Mouse (Mus musculus) cerebellum, adult 8-10 months (tissue): Measurements from ENCODE around the gene Noxa1.

Experiments
- DNase-seq: peaks from one replicate; pipeline ENCODE4 v3.0.0; 2022

The Noxa1 gene

DNA sequence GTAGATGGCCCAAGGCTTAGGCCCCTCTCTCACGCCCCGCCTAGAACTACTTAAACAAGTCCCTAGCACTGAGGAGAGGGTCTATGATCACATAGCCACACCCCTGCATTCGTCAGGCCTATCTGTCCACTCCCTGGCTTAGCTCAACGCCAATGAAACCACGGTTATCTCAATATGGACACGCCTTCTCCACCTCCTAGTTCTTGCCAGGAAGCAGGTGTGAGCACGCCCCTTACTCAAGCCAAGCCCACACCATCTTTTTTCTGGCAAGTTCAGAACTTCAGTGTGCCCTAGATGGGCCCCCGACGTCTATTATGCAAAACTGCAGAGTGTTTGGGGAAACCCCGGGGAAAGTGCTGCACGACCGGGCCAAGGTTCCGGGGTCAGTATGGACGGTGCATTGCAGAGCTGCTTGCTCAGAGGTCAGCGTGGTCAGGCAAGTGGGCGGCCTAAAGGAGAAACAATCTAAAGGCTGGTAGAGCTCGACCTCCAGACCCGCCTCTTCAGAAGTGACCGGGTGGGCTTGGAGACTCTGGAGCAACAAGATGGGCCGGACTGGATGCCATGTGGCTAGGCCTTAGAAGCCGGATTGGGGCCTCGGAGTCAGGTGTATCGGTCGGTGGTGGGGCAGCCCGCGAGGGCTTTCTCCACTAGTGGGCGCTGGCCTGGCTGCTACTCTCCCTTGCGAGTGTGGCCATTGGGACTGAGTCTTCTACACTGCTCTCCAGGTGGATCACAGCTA lies at the start of gene Noxa1:
Gene Noxa1 (minus strand): TSS at position 41 of the 742 bp plus-strand sequence.
- DNase-seq = no peak

DNA sequence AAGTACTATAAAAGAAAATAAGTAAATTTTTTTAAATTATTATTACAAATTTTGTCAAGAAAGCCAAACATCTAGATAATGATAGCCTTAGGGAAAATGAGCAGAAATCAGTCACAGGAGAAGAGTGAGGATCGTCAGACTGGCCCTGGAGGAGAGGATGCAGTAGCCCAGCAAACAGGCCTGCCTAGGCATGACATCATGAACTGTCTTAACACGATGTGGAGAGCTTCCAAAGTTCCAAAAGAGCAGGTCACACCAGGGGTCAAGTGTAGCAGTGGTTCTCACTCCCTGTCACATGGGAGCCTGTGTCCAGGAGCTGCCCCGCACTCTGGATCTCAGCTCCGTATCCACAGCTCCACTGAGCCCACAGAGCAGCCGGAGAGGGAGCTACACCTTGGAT lies 47.0 kb upstream of the Noxa1 start:
- DNase-seq = no peak

DNA sequence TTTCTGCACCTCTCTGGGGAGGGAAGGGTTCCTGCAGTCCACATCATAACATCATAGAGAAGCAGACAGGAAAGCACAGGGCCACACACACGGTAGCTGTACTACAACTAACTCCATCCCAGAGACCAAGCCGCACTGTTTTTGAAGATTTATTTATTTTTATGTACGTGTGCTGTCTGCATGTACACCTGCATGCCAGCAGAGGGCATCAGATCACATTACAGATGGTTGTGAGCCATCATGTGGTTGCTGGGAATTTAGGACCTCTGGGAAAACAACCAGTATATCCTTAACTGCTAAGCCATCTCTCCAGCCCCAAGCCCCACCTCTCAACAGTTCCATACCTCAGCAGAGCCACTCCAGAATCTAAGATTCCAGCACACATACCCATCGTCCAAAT lies 46.2 kb upstream of the Noxa1 start:
- no peak for DNase-seq

DNA sequence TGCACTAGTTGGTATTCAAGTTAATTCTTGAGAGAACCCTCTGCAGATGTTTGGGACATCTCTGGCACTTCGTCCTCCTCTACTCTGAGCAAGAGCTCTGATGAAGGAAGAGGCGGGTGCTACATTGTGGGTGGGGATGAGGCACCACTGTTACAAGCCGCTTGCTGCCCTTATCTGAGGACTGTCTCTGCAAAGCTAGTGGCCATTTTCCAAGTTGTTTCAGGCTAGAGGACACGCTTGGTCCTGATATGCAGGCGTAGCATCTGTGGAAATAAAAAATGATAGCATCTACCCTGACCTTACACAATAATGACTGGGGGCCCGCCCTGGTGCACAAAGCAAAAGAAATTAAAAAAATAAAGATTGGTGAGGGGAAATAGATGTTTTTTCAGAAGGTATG lies 42.9 kb upstream of the Noxa1 start:
- no peak for DNase-seq

DNA sequence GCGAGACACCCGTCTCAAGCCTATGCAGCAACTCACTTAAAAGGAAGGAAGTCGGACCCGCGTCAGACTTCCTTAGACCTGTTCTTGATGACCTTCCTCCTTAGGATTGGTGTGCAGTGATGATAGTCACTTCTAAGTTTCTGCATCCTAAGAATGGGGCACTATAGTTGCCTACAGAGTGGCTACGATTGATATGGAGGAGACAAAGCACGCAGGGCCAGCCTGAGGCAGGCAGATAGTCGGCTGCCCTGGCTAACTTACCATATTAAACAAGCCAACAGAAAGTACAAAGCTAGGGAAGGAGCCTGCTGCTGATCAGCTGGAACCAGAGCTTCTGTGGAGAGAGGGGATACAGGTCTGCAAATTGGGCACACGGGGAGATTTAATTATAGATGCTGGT lies 36.7 kb upstream of the Noxa1 start:
- no peak for DNase-seq

DNA sequence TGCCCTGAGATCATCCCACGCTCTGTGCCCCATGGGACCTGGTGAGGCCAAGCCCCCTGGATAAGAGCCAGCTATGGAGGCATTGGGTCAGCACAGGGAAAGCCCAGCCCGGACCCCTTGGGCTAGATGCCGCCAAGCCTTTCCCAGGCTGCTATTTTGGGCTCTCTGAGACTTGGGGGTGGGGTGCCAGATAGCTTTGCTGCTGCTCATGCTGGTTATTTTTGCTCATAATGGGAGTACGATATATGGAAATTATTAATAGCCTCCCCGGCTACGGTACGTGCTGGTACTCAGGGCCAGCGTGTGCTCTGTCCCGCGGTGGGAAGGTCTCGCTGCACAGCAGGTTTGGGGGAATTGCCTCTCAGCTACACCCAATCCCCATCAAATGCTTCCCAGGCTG lies 33.1 kb upstream of the Noxa1 start:
- DNase-seq = no peak

DNA sequence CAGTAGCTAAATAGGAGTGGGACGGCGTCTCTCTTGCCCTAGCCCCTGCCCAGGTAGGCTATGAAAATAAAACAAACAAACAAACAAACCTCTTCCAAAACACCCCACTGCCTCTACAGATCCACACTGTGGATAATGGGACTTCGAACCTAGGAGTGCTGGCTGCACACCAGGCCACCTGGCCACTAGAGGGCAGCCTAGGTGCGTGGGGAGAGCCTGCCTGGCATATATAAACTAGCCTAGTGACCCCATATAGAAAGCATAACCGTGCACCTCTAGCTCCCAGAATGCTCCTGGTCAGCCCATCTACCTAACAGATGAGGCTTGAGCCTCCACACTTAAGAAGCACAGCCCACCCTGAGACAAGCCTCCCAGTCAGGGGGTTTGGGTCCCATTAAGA lies 32.3 kb upstream of the Noxa1 start:
- DNase-seq = peak; percentile 19

DNA sequence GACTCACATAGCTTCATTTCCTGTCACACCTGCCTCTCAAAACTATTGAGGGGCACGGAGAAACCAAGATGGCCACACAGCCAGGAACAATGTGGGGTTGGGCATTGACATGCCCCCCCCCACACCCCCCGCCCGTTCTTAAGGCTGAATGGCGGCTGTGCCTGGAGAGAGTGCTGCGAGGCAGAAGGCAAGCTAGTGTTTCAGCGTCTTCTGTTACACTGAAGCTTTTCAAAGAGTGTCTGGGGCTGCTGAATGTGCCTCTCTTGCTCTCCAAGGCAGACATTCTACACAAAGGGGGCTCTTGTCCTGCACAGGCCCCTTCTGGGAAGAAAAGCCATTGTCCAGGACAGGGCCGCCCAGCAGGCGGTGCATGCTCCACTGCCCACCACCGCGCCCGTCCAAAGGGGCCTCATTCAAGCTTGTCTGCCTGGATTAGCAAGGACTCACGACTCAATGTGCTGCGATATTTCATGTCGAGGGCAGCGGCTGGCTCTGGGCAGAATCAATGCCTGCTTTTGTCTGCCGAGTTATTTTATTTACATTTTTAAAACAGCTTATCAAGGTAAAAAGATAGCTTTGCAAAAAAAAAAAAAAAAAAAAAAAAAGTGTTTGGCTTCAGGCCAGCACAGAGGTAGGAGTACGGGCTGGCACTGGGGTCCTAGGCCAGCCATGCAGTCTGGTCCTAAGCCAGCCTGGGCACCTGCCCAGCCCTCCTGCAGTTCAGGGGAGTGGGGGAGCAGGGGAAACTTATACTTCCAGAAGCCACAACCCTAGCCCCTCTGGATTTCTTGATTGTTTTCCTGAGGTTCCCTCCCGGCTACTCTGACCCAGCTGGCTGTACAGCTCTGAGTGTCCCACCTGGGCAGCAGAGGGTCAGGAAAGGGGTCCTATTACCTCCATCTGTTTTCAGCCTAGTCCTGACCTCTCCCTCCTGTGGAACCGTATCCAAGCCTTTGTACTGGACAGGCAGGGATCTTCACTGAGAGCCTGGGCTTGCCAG lies 31.4 kb upstream of the Noxa1 start:
- DNase-seq = no peak

DNA sequence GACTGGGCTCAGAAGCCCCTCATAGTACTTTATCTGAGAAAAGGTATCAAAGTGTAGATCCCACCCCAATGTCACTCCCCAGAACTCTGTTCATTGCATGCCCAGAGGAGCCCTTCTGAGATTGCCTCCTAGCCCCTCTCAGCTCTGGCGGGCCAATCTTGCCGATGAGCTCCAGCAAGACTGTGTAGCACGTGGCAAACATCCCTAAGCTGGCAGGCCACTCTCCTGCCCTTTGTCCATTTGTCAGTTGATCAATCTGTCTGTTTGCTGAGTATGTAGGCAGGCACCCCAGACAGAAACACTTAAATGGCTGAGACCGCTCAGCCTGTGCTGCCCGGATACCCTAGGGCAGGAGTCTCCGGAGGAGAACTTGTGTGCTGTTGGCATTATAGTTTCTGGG lies 30.2 kb upstream of the Noxa1 start:
- no peak for DNase-seq

DNA sequence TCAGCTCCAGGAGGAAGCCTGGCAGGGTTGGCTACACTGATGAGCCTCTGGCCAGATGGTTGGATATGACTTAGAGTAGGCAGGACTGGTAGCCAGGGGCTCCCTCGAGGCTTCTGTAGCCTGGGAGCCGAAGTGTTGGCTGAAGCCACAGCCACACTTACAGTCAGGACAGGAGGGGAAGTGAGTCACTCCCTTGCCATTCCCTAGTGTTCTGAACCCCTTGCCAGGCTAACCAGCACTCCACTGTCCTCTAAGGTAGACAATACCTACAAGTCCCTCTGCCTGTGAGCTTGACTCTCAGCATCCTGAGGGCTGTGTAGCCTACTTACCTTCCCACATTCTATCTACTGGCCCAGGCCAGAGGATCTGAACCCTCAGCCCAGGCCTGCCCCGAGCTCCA lies 29.5 kb upstream of the Noxa1 start:
- DNase-seq = no peak

DNA sequence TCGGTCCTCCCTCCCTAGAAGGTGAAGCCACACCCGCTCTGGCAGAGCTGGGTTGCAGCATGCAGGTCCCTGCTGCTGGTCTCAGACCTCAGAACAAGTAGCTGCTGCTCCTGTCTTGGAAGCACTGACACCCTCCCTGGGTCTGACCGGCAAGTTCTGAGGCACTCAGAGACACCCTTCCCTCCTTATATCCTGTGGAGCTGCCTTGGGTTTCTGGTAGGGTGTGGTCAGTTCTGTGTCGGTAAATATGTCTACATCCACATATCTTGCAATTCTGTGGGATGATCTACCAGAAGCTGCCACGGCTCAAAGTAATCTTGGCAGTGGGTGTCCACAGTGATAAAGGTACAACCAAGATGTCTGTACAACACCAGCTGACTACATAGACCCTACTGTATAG lies 28.6 kb upstream of the Noxa1 start:
- no peak for DNase-seq

DNA sequence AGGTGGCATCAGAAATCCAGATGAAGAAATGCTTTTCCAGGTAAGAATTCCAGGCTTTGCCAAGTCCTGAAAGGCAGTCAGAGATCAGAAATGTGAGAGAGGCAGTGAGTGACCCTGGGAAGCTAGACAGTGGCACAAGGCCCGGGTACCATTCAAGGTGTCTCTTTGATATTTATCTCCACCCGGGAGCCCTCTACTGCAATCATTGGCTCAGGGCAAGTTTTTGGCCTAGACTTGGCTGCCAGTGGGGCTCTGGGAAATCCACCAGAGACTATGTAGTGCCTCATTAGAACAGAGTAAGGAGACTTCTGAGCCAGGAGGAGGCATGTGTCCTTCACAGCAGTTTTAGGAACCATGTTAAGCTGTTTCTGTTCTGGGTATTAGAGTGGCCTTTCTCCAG lies 27.7 kb upstream of the Noxa1 start:
- no peak for DNase-seq

DNA sequence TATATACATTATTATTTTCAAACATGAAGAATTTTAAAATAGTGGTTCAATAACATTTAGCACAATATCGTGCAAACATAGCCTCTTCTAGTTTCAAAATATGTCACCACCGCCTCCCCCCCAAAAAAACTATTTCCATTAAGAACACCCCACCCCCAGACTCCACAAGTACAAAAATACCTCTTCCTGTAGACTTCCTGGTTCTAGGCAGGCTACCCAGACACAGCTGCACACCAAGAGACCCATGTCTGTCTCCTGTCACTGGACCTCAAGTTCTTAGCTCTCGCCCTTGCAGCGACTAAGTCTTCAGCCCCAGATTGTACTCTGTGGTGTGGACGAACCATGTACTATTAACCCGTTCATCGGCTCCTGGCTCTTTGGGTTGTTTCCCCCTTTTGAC lies 26.0 kb upstream of the Noxa1 start:
- DNase-seq = no peak

DNA sequence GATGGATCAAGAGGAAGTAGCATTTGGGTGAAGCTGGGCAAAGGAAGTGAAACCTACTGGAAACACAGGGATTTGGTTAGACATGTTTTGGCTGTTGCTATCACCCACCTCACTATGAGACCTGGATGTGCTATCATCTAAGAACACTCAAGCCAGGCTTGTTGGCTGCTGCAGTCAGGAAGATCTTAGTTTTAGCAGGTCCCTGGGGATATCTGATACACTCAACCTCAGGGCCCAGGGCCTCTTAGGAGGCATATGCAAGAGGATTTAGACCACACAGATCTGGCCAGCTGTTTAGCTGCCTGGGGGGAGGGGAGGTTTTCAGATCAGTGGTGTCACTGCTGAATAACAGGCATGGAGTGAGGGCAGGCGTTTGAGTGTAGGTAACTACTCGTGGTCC lies 20.5 kb upstream of the Noxa1 start:
- no peak for DNase-seq

DNA sequence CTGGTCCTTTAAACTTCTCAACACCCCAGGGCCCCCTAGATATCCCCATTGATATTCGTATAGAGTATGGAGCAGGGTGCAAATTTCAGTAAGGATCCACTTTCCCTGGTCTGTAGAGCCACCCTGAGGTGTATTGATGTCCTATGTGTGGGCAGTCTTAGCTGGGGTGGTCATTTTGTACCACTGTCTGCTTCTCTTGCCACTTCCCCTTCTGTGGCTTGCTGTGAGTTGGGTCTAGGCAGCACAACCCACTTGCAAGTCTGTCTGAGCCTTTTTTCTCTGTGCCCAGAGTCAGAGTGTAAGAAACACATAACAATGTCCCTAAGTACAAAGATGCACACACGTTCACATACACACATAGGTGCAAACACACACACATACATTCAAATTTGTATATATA lies 19.4 kb upstream of the Noxa1 start:
- DNase-seq = no peak

DNA sequence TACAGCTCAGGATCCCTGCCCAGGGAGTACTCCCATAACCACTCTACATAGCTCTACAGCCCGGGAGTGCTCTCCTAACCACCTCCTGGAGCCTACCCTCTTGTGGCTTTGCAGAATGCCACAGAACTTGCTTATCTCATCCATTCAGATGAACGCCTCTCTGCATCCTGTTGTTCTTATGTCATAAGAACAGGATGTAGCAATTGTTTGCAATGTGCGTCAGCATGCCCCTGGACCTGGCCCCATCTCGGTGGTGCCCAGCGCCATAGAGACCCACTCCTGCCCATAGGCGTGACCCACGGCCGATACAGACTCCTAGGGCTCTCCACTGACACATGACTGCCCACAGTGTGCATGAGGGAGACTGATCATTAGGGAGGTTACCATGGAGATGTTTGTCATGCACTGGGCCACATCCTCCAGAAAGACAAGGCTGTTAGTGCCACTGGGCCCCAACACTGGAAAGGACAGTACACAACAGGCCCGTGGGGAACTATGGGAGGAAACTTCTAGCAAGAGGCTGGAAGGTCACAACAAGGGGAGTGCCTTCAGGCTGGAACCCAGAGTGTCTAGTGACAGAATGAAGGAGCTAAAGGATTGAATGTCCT lies 16.3 kb upstream of the Noxa1 start:
- no peak for DNase-seq

DNA sequence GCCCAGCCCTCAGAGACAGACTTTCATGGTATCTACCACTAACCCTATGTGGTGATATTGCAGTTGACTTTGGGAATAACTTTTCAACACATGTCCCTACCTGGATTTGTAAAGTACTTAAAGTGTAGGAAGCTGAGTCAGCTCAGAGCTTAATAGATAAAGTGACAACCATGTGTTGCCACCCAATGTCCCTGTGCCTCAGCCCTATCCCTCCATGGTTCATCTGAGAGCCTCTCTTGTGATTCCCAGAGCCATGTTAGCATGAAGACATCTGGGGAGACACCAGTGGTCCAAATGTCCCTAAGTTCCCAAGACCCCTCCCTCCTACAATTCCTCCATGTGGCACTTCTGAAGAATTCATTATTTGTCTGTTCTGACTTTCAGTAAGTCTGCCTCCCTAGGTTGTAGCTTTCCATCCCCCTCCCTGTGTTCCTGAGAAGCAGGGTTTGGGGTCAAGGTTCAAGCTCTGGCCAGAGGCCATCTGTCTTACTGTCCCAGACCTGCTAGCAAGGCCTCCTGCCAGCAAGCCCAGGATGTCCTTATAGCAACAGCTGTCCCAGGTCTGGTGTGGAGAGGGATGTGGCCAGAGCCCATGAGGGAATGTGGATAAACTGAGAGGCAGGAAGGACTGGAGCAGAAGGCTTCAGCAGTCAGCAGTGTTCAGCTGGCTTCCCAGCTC lies 15.7 kb upstream of the Noxa1 start:
- no peak for DNase-seq

DNA sequence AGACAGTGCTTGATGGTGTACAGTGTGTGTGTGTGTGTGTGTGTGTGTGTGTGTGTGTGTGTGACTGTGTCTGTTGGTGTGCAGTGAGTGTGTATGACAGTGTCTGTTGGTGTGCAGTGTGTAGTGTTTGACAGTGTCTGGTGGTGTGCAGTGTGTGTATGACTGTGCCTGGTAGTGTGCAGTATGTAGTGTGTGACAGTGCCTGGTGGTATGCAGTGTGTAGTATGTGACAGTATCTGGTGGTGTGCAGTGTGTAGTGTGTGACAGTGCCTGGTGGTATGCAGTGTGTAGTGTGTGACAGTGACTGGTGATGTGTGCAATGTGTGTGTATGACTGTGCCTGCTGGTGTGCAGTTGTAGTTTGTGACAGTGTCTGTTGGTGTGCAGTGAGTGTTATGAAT lies 14.5 kb upstream of the Noxa1 start:
- DNase-seq = no peak

DNA sequence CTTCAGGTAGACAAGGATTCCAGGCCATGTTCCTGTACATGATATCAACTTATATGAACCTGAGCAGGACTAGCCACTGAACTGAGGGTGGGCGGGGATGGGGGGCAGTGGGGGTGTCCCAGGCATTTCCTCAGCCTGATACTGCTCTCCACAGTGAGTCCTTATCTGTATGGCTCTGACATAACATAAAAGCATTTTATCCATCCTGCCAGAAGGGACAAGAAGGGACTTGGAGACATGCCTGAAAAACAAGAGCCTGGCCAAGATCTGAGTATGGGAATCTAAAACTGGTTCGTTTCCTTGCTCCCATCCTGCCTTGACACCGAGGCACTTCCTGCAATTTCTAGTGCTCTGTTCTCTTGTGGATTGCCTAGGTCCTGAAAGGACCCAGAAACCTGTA lies 11.1 kb upstream of the Noxa1 start:
- DNase-seq = no peak

DNA sequence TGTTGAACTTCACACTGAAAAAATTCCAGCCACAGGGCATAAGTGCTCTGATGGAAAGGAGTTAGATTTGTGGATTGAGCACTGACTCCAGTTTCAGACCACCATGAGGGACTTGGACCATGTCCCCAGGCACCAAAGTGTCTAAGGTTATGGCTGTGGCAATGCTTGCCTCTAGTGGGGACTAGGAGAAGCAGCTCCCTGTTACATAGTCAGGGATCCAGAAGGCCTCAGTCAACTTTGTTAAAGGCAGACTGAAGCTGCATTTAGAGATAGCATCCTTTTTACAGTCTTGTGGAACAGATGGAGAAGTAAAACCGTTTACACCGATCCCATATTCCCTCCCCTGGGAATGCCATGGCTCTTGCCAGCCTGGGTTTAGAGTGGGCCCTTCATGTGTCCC lies 9.2 kb upstream of the Noxa1 start:
- DNase-seq = no peak

DNA sequence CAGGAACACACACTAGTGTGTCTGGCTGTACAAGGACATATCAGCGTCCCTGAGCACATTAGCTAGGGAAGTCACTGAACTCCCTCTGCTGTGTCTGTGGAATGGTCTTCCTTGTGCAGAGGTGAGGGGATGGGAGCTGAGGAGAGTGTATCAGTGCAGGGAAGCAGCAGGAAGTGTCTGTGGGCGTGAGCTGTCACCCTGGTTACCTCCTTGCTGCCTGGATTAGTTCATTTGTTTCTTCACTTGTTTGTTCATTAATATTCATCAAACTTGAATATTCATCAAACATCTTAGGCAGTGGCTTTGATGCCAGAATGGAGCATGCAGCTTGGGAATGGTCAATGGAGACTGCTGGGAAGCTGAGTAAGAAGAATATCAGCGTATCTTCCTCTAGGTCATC lies 4.8 kb upstream of the Noxa1 start:
- DNase-seq = no peak

DNA sequence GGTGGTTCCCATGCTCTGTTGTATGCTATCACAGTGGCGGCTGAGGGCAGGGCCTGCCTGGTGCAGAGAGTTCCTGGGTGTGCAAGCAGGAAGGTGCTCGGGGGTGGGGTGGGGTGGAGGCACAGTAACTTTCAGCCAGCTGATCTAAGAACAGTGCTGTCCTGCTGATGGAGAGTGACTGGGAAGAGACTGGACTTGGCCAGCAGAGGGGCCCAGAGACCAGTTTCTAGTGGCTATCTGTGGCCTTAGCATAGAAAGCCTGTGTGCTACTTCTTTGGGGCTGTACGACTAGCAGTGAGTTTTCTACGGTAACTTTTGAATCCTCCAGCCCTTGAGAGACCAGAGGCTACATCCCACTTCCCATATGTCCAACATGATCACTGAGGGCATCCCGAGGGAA lies 4.0 kb upstream of the Noxa1 start:
- peak; percentile 5 for DNase-seq

DNA sequence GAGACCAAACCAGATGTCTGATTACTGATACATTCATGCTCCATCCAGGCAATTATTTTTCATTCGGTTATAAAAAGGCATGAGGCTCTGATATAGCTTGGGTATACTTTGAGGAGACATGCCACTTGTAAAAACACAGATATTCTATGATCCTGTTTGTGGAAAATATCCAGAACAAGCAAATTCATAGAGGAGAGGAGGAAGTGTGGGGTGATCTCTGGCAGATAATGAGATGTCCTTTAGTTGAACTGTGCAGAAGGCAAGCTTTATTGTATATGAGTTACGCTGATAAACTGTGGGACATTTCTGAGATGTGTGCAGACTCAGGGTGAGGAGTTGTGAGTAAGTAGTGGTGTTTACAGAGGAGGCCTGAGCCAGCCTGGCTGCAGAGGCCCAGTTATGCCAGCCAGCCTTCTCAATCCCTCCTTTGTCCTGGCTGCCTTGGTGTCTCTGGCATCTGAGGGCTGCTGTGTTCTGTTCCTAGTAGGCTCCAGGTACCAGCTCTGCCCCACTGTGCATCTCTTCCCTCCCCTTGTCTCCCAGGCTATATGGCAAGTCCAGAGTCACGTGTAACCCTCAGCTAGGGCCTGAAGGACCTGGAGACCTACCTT lies 3.2 kb upstream of the Noxa1 start:
- DNase-seq = no peak
